Mouse (Mus musculus) urinary bladder, postnatal 36 days (tissue): ENCODE measurements around the gene Copb1.
A peak's percentile ranks its signal among the peaks of the same experiment; 100 is the strongest.

Experiments
- DNase-seq, 2 experiments: peaks; one replicate each; pipeline ENCODE4 v3.0.0; 2022; ENCODE audit warnings: low spot score in 2 of 2, mixed read lengths in 1 of 2

Copb1 gene

DNA sequence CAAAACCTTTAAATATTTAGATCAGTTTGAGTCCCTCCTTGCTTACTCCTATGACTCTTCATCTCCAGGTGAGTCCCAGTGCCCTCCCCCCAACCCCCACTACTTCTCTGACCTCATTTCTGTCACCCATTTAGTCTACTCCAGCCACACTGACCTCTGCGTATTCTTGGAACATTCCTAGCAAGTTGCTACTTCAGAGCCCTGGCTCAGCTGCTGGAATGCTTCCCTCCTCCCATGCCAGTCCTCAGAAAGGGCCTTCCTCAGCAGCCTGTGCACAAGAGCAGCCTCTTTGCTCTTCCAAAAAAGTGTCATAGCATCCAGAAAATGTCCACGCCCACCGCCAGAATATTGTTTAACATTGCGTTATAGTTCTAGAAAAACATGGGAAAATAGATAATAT, 84.5 kb downstream of the Copb1 start:
- DNase-seq = peak in 1 of 2 experiments; percentile 26

DNA sequence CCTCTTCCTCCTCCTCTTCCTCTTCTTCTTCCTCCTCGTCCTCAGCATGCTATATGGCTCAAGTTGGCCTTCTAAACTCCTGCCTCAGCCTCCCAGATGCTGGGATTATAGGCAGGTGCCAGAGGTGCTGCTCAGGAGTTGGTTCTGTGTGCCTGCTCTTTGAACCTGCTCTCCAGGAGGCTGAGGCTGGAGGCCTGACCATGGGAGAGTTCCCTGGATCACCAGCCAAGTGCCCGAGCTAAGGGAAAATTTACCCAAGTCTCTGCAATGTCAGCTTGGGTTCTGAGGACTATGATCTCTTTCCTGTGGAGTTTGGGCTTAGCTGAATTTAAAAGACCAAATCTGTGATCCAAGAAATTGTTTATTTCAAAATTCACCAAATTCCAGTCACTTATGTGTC, 85.1 kb downstream of the Copb1 start:
- DNase-seq = no peak
